Mouse (Mus musculus) forebrain, embryonic 14.5 days (tissue): ENCODE results near the gene Tns1. TPM values are rescaled to one million over a fixed set of nuclear protein-coding genes. Genes with fewer than 3 reads are reported as not detected.

Experiments used
- ATAC-seq: fragments of 200-750 bp; cut with Nextera tagmentation; 2 replicates; pipeline ENCODE4 v1.8.0; 2017; ENCODE audit warnings: mild to moderate bottlenecking, moderate library complexity
- DNase-seq: peaks from one replicate; pipeline ENCODE4 v3.0.0-alpha.2; 2015; ENCODE audit warnings: low spot score
- H3K27ac ChIP-seq: fragments of 300-500 bp; sonication (generic); 2 replicates; pipeline ENCODE4 v1.5.1; 2014; ENCODE audit warnings: low read depth, mild to moderate bottlenecking, control low read depth, low read length, moderate library complexity
- H3K27me3 ChIP-seq: fragments of 300-500 bp; sonication (generic); replicated peaks from 2 replicates; pipeline ENCODE4 v1.6.1; 2014; ENCODE audit warnings: low read length, control low read depth, mixed read lengths; ENCODE audit not compliant: control insufficient read depth, insufficient read depth
- H3K36me3 ChIP-seq: fragments of 300-500 bp; sonication (generic); 2 replicates; pipeline ENCODE4 v1.6.1; 2014; ENCODE audit warnings: low read length, control low read depth; ENCODE audit not compliant: control insufficient read depth, insufficient read depth
- H3K4me1 ChIP-seq: fragments of 300-500 bp; sonication (generic); 2 replicates; pipeline ENCODE4 v1.6.1; 2014; ENCODE audit warnings: antibody characterized with exemption, low read length, control low read depth; ENCODE audit not compliant: control insufficient read depth, insufficient read depth
- H3K4me2 ChIP-seq: fragments of 300-500 bp; sonication (generic); 2 replicates; pipeline ENCODE4 v1.6.1; 2014; ENCODE audit warnings: mild to moderate bottlenecking, control low read depth, low read length
- H3K4me3 ChIP-seq: fragments of 300-500 bp; sonication (generic); 2 replicates; pipeline ENCODE4 v1.5.1; 2014; ENCODE audit warnings: low read depth, low read length, control low read depth
- H3K9ac ChIP-seq: fragments of 300-500 bp; sonication (generic); 2 replicates; pipeline ENCODE4 v1.6.1; 2014; ENCODE audit warnings: mild to moderate bottlenecking, low read length, control low read depth, moderate library complexity
- H3K9me3 ChIP-seq: fragments of 300-500 bp; sonication (generic); replicated peaks from 2 replicates; pipeline ENCODE4 v1.6.1; 2016; ENCODE audit warnings: low read length, control low read depth, mixed read lengths; ENCODE audit not compliant: control insufficient read depth
- WGBS: fragments of 180-500 bp; shearing (Covaris S2); extraction: QIAGEN DNeasy Blood & Tissue Kit; methylation state at CpG from one replicate; pipeline ENCODE4 v1.1.7; 2014; 5-methylcytosine and 5-hydroxymethylcytosine counted together
- polyA plus RNA-seq: library from polyadenylated mRNA; unstranded; fragments of >200 nt; fragmentation: Nextera tagmentation; extraction: Ambion mirVana; gene quantifications from 2 replicates; pipeline ENCODE4 v1.2.1, GENCODE M21; 2014

The Tns1 gene
- polyA plus RNA-seq, 1 experiment from 2014 or later = 7.7 TPM

DNA sequence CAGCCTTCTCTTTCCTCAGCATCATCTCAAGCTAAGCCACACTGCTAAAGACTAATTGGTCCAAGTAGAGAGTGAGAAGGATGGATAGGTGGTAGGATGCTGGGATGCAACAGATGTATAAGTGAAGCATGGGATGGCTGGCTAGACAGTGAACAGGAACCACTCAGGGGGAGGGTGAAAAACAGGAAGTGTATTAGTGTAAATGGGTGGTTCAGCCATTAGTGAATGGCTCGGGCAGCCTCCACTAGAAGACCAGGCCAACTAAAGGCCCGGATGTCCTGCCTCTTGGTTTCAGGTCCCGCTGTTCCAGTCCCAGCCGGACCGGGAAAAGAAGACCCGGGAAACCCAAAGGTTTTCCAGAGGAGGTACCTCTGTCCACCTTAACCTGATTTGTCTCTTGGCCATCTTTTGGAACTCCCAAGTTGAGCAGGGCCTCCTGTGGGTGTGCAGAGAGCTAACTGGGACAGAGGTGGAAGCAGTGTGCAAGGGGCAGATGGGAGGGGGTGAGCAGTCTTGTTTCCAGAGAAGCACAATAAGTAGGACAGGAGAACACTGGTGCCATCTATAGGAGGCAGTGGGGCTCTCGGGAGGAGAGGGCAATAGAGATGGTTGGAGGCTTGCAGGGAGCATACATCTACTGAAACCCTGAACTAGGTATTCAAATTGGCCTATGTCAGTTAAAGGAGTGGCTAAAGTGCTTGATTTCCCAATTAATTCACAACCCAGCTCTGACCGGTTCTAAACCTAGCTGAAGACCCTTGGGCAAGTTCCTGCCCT, 6.8 kb upstream of the Tns1 start:
- DNase-seq (no peak), ATAC-seq (no peak)
- no peak overlapping the region for H3K4me2 ChIP-seq
- H3K4me1 ChIP-seq = no peaks in the 10 kb centered on the region
- H3K9me3 ChIP-seq = no peaks in the 10 kb centered on the region
- H3K9ac ChIP-seq = no peak overlapping the region
- WGBS = 94% methylated on average over 8 of the region's 8 CpGs
- no peaks in the 10 kb centered on the region for H3K36me3 ChIP-seq
- no peak overlapping the region for H3K4me3 ChIP-seq
- no peaks in the 10 kb centered on the region for H3K27me3 ChIP-seq
- H3K27ac ChIP-seq = no peak overlapping the region

DNA sequence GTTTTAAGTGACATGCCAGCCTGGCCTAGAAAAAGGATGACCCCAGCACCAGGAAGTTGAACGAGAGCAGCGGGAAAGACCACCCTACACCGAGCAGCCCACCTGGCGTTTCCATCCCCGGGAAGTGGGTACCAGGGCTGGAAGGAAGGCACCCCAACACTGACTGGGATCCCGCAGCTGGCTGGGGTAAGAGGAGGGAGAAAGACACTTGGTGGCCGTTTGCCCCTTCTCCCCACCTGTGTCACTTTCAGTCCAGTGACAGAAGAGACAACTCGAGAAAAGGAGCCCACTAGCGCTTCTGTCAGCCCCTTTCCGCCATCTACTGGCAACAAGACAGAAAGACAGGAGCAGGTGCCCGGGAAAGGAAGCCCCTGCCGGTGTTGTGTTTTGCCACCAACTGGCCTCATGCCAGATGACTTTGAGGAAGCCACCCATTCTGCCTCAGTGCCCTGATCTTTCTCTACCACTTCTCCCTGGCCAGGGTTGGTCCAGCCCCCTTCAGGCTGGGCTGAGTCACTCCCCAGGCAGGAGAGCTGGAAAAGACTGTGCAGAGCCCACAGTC, 823 bp upstream of the Tns1 start, which contains the start of gene Rufy4:
Gene Rufy4, plus strand, starts transcription at position 551 of the 562 bp plus-strand sequence.
- H3K27me3 ChIP-seq = no peaks in the 10 kb centered on the region
- DNase-seq (peak; percentile 90), ATAC-seq (peak; percentile 54)
- H3K9ac ChIP-seq = peak within 1 kb of the TSS; percentile 67
- no peak within 1 kb of the TSS for H3K27ac ChIP-seq
- H3K4me2 ChIP-seq = peak within 1 kb of the TSS; percentile 87
- H3K4me1 ChIP-seq = peaks cover 11% of the 10 kb centered on the region; the same call in 1 of the 2 replicates
- under 1% methylated on average over 12 of the region's 12 CpGs for WGBS
- H3K36me3 ChIP-seq = no peaks in the 10 kb centered on the region
- H3K4me3 ChIP-seq = peak within 1 kb of the TSS; percentile 46
- H3K9me3 ChIP-seq = no peaks in the 10 kb centered on the region

DNA sequence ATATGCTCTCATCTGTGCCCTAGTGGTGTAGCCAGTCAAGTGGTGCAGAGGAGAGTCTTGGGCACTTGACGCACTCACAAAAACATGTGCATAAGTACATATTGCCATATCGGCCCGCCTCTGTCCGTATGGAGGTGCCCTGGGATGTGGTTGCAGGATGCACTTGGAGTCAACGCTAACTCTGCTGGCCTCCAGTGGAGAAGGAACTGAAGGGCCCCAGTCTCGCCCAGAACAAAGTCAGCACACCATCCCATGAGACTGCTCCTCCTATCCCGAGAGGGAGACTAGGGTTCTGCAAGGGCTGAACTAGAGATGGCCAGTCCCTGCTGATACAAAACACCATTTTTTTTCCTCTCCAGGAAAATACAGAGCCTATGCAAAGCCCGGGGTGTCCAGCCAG, 1.0 kb downstream of the Tns1 start:
- H3K27me3 ChIP-seq = no peaks in the 10 kb centered on the region
- ATAC-seq (no peak), DNase-seq (no peak)
- H3K9me3 ChIP-seq = no peaks in the 10 kb centered on the region
- H3K4me2 ChIP-seq = peak overlapping the region; percentile 87
- H3K4me1 ChIP-seq = peaks cover 11% of the 10 kb centered on the region; the same call in 1 of the 2 replicates
- H3K27ac ChIP-seq = no peak overlapping the region
- H3K9ac ChIP-seq = no peak overlapping the region
- WGBS = 68% methylated on average over 8 of the region's 8 CpGs
- H3K36me3 ChIP-seq = no peaks in the 10 kb centered on the region
- H3K4me3 ChIP-seq = no peak overlapping the region

DNA sequence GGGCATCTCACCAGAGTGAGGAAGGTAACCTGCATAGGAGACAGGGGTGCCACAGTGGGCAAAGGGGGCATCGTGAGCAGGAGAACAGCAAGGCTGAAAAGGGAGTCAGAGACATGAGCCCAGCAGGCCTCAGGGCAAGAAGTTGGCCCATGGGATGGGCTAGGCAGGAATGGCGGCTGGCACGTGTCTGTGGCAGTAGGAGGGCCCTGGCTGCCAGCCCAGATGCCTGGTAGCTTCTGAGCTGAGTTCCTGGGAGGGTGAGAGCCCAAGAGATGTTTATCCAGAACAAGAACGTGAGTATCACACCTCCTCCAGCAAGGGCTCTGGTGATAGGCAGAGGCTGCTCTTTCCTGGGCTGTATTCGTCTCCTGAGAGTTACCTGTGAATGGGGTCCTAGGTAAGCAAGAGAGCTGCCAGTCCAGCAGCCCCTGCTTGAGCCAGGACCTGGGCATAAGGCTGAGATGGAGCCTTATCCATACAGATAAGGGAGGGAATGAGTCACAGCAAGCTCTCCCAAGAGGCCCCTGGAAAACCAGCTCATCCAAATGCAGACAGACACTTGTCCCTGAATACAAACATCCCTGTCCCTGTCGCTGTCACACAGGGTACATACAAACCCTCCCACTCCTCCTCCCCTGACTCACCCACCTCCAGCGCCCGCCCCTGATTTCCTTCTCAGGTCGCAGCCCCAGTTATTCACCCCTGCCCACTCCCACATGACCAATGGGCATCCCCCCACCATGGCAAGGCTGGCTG, 2.2 kb downstream of the Tns1 start:
- Histone ChIP-seq H3K4me2 (no peak overlapping the region), H3K36me3 (no peaks in the 10 kb centered on the region), H3K9me3 (no peaks in the 10 kb centered on the region), H3K4me1 (peaks cover 11% of the 10 kb centered on the region; the same call in 1 of the 2 replicates), H3K9ac (no peak overlapping the region), H3K27me3 (no peaks in the 10 kb centered on the region), H3K4me3 (no peak overlapping the region), H3K27ac (no peak overlapping the region; the same call in 1 of the 2 replicates)
- DNase-seq (peak; percentile 79), ATAC-seq (peak; percentile 49)
- WGBS = 40% methylated on average over 9 of the region's 9 CpGs

DNA sequence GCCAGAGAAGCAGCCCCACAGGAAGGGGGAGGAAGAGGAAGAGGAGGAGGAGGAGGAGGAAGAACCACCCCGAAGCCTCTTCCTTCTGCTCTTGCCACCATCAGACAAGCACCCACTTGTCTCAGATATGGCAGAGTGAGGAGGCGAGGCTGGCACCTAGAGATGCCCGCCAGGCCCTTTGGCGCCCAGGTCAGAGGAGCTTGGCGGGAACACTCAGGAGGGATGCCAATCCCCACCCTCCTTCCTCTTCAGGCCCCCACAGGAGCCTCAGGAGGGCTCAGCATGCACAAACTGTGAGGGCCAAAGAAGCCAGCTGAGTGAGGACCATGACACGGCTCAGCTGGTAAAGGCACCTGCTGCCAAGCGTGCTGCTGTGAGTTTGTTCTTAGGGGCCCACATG, 3.1 kb downstream of the Tns1 start:
- no peak overlapping the region for H3K4me3 ChIP-seq
- peaks cover 11% of the 10 kb centered on the region; the same call in 1 of the 2 replicates for H3K4me1 ChIP-seq
- no peak overlapping the region for H3K9ac ChIP-seq
- no peaks in the 10 kb centered on the region for H3K9me3 ChIP-seq
- H3K36me3 ChIP-seq = no peaks in the 10 kb centered on the region
- no peak for DNase-seq
- no peaks in the 10 kb centered on the region for H3K27me3 ChIP-seq
- H3K4me2 ChIP-seq = no peak overlapping the region
- WGBS = 86% methylated on average over 7 of the region's 7 CpGs
- ATAC-seq = no peak
- no peak overlapping the region for H3K27ac ChIP-seq

DNA sequence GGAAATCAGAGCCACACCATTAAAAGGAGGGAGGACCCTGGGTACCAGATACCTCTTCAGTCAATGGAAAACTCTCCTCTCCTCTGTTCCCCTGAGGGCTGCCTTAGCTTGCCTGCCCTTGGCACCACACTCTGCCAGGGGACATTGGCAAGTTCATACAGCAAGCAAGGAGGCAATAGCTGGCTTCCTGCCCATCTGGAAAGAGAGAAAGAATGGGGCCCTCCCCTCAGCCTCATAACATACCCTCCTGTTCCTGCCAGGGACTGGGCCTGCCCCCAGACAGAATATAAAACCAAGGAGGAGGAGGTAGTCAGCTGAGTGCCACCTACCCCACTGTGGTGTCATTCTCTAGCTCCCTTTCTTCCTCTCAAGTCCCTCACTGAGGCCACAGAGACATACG, 5.1 kb downstream of the Tns1 start:
- H3K36me3 ChIP-seq = no peaks in the 10 kb centered on the region
- 55% methylated on average over 1 of the region's 1 CpGs for WGBS
- H3K9ac ChIP-seq = no peak overlapping the region
- H3K4me1 ChIP-seq = peaks cover 11% of the 10 kb centered on the region; the same call in 1 of the 2 replicates
- H3K27me3 ChIP-seq = no peaks in the 10 kb centered on the region
- H3K4me2 ChIP-seq = no peak overlapping the region
- DNase-seq (peak; percentile 73), ATAC-seq (peak; percentile 22; the same call in 1 of the 2 replicates)
- no peak overlapping the region for H3K4me3 ChIP-seq
- peak overlapping the region; percentile 9; the same call in 1 of the 2 replicates for H3K27ac ChIP-seq
- no peaks in the 10 kb centered on the region for H3K9me3 ChIP-seq

DNA sequence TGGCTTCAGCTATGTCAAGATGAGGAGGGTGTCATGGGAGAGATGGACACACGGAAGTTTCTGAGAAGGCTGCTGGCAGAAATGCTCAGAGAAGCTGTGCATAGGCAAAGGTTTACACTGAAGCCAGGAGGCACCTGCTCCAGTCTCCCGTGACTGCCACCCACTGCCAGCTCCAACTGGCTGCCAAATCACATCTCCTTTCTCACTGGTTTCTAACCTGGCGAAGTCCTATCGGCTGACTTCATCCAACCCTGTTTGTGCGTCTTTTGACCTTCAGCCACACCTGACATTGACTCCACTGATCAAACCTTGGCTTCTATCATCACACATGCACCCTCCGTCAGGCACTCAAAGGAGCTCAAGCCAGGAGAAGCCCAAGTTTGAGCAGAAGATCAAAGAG, 6.4 kb downstream of the Tns1 start:
- Histone ChIP-seq H3K27me3 (no peaks in the 10 kb centered on the region), H3K27ac (no peak overlapping the region), H3K4me1 (peaks cover 14% of the 10 kb centered on the region), H3K4me3 (no peak overlapping the region), H3K36me3 (no peaks in the 10 kb centered on the region), H3K9ac (no peak overlapping the region), H3K9me3 (no peaks in the 10 kb centered on the region), H3K4me2 (no peak overlapping the region)
- DNase-seq (no peak), ATAC-seq (no peak)
- 87% methylated on average over 6 of the region's 6 CpGs for WGBS

DNA sequence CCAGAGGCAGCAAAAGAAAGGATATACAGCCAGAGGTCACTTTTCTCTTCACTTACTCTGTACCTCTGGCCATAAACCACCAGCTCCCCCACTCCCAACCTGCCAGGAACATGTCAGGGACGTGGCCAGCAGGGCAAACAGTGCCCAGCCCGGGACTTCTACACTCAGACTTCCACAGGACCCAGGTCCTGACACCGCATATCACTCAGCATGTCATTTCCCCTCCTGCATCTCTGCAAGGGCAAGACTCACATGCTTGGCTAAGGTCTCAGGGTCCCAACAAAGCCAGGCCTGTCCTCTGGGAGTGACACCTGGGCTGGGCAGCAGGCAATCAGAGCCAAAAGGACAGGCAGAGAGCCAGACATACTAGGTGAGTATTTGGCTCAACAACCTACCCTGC, 11.2 kb downstream of the Tns1 start:
- Histone ChIP-seq H3K9me3 (no peaks in the 10 kb centered on the region), H3K9ac (no peak overlapping the region)
- WGBS = 73% methylated on average over 3 of the region's 3 CpGs

More for the DNA sequence above, 11.2 kb downstream of the Tns1 start:
- Histone ChIP-seq H3K4me3 (no peak overlapping the region), H3K4me2 (no peak overlapping the region), H3K27ac (no peak overlapping the region), H3K27me3 (no peaks in the 10 kb centered on the region), H3K36me3 (no peaks in the 10 kb centered on the region), H3K4me1 (peaks cover 29% of the 10 kb centered on the region)
- no peak for DNase-seq
- ATAC-seq = no peak
